Comparison of ENCODE assay signal across 8 mouse cellular contexts in the genomic region with DNA sequence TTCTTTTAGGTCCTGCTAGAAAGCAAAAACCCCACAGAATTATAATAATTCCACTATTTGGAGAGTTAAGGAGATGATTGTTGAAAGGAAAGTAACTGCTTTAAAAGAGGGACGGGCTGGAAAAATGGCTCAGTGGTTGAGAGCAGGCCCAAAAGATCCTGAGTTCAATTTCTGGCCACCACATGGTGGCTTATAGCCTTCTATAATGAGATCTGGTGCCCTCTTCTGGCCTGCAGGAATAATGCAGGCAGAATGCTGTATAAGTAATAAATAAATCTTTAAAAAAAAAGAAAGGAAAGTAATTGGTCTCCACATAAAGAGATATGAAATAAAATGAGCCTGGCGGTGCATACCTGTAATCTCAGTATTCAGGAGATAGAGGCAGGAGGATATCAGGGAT. TPM values are rescaled to one million over a fixed set of nuclear protein-coding genes. Genes with fewer than 3 reads are reported as not detected.
DNase-seq lines count a peak whose midpoint lies in the region; ATAC-seq and TF ChIP-seq lines count a peak whose summit lies in the region.

No protein-coding gene starts in this region.

- H3K9me3 ChIP-seq in heart, embryonic 12.5 days (replicated peaks) = no peaks in the 10 kb centered on the region

- H3K4me2 ChIP-seq in heart, embryonic 12.5 days = no peak overlapping the region
- H3K4me2 ChIP-seq in myocyte (ENCODE audit: low read depth) = peak overlapping the region; percentile 30

- DNase-seq in heart, adult 18-20 months = peak; percentile 39 to 63
- DNase-seq in 3T3-L1 (ENCODE audit: low read depth, low spot score) (peak; percentile 84), MN1 (ENCODE audit: low spot score) (peak; percentile 65)
- DNase-seq in embryo, embryonic 11 days = peak; percentile 63
- DNase-seq in layer of hippocampus, adult 2 months (ENCODE audit: low spot score in 2 of 2) = no peak
- no peak for DNase-seq in ovary, postnatal 36 days (ENCODE audit: low spot score)

- no peak for ATAC-seq in heart, embryonic 12.5 days (ENCODE audit: insufficient number of reproducible peaks, low FRiP score)

- TF ChIP-seq POLR2A in myocyte (IDR thresholded peaks at IDR 0.05; ENCODE audit: insufficient read length, low read depth) = no peak

- WGBS in heart, embryonic 12.5 days = 30% methylated on average over 2 of the region's 2 CpGs

- peak; percentile 85 for TF ChIP-seq CTCF in layer of hippocampus, adult 2 months (conservative IDR thresholded peaks at IDR 0.05)

- H3K36me3 ChIP-seq in heart, embryonic 12.5 days = 0 out of 2 replicates have a peak, but pooled peaks cover 3% of the 10 kb centered on the region
- H3K36me3 ChIP-seq in myocyte (ENCODE audit: control insufficient read depth, insufficient read depth) = no peaks in the 10 kb centered on the region

- H3K9ac ChIP-seq in heart, embryonic 12.5 days = no peak overlapping the region

- peaks cover 8% of the 10 kb centered on the region for H3K4me1 ChIP-seq in heart, embryonic 12.5 days (replicated peaks)

- no peak overlapping the region for H3K27ac ChIP-seq in heart, embryonic 12.5 days (ENCODE audit: poor library complexity, severe bottlenecking)
- no peak overlapping the region for H3K27ac ChIP-seq in layer of hippocampus, adult 2 months

- no peak overlapping the region for H3ac ChIP-seq in myocyte (ENCODE audit: control insufficient read depth, insufficient read length)

- peaks cover 61% of the 10 kb centered on the region for H3K79me2 ChIP-seq in myocyte (ENCODE audit: control insufficient read depth, insufficient read depth)

- no peak overlapping the region for H3K4me3 ChIP-seq in heart, embryonic 12.5 days
- no peak overlapping the region for H3K4me3 ChIP-seq in layer of hippocampus, adult 2 months
- H3K4me3 ChIP-seq in myocyte = no peak overlapping the region

- no peaks in the 10 kb centered on the region for H3K27me3 ChIP-seq in heart, embryonic 12.5 days (replicated peaks)
- H3K27me3 ChIP-seq in myocyte (ENCODE audit: control insufficient read depth, insufficient read depth, insufficient read length) = no peaks in the 10 kb centered on the region

TF ChIP-seq in myocyte, 11 proteins besides CTCF, POLR2A, EP300 and RAD21:
- TF ChIP-seq E2F4 (IDR thresholded peaks at IDR 0.05; ENCODE audit: insufficient read depth) = no peak
- no peak for TF ChIP-seq TCF12 (IDR thresholded peaks at IDR 0.05; ENCODE audit: insufficient read depth, poor library complexity, severe bottlenecking)
TF ChIP-seq in myocyte: peak in this region for 0.

RNA-seq across cellular contexts. Expression of a gene that starts 1.5 kb away (rescaled TPM):
- 10 to 100 TPM; 38.1 to 47.6 TPM for total RNA-seq in heart, adult 18-20 months (2021)
- 52.3 and 54.1 TPM in 2 replicates for polyA plus RNA-seq in heart, embryonic 12.5 days (2016; fragmentation: Nextera tagmentation; extraction: Ambion mirVana)
- 10 to 100 TPM; 14.7 to 14.8 TPM for total RNA-seq in layer of hippocampus, adult 2 months (2021)
- polyA plus RNA-seq in myocyte (2012; fragmentation: generic; extraction: Trizol) = 13.3 TPM

RNA-seq across cellular contexts. Expression of a gene that starts 2.3 kb away (rescaled TPM):
- 1,000 to 10,000 TPM; 1,613 to 1,714 TPM for total RNA-seq in heart, adult 18-20 months (2021)
- polyA plus RNA-seq in heart, embryonic 12.5 days (2016; fragmentation: Nextera tagmentation; extraction: Ambion mirVana) = 775 and 814 TPM in 2 replicates
- total RNA-seq in layer of hippocampus, adult 2 months (2021) = 100 to 1,000 TPM; 284 to 324 TPM
- 246 TPM for polyA plus RNA-seq in myocyte (2012; fragmentation: generic; extraction: Trizol)

RNA-seq across cellular contexts. Expression of a gene that starts 13.9 kb away (rescaled TPM):
- total RNA-seq in heart, adult 18-20 months (2021) = 1 to 10 TPM; 7.7 to 8.7 TPM
- 20.0 and 20.3 TPM in 2 replicates for polyA plus RNA-seq in heart, embryonic 12.5 days (2016; fragmentation: Nextera tagmentation; extraction: Ambion mirVana)
- 1 to 10 TPM; 7.2 to 7.5 TPM for total RNA-seq in layer of hippocampus, adult 2 months (2021)
- 3.6 TPM for polyA plus RNA-seq in myocyte (2012; fragmentation: generic; extraction: Trizol)

Comparison
In these comparisons a context has a peak if more than half of its experiments do, and no peak if none do; other contexts are left out.
1. DNase-seq: peak in heart, adult 18-20 months (2 of 2), 3T3-L1 (single experiment), MN1 (single experiment) and embryo, embryonic 11 days (single experiment); none in layer of hippocampus, adult 2 months (0 of 2) and ovary, postnatal 36 days (single experiment).
2. RNA of a gene that starts 2.3 kb away (total RNA-seq): 1,613 to 1,714 TPM in heart, adult 18-20 months; 284 to 324 TPM in layer of hippocampus, adult 2 months; every median in the first group is over 4 times any median in the second.